Mouse (Mus musculus): ENCODE measurements around the gene Pebp1.

- TF ChIP-seq GATA1 (IDR thresholded peaks at IDR 0.05; ENCODE audit: borderline replicate concordance, low read length), result no peak
- no peak for TF ChIP-seq FLI1 (IDR thresholded peaks at IDR 0.05; ENCODE audit: low read length)
Observed at GRCm38 (mm10) chr5:117292547-117292946, 5.1 kb upstream of the Pebp1 start.
